In the genomic region with DNA sequence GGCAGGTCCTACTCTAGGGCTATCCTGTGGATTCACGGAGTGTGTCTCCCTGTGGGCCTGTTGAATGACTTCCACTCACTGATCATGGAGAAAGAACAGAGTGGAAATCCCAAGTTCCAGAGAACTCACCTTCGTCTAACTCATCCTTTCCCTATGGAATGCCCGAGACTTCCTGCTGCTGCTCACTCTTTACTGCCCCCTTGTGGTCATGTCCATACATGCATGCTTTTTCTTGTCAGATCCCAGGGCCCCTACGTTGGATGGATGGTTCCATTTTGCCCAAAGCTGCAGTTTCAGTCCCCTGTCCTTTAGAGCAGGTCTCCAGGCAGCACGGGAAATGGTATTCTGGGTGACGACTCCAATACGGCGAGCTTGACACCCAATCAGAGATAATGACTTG, we compare ENCODE assay signal across 9 mouse cellular contexts. TPM values are rescaled to one million over a fixed set of nuclear protein-coding genes. Genes with fewer than 3 reads are reported as not detected.
DNase-seq lines count a peak whose midpoint lies in the region; ATAC-seq and TF ChIP-seq lines count a peak whose summit lies in the region.
"Had no signal": no experiment of that assay in that cellular context is flagged by ENCODE, and none has a peak within 500 bp of the region (broad histone marks: within the 10 kb centered on the region; RNA-seq: fewer than 3 reads in every experiment).

No protein-coding gene starts in this region.

- ATAC-seq in cerebellum, adult (ENCODE audit: insufficient number of reproducible peaks, low FRiP score, low TSS enrichment): no peak

- H3K9me3 ChIP-seq in megakaryocyte, embryonic 14.5 days: no peaks in the 10 kb centered on the region
- H3K9me3 ChIP-seq: lung, embryonic 15.5 days had no signal

- H3K36me3 ChIP-seq in megakaryocyte, embryonic 14.5 days (replicated peaks; ENCODE audit: low read length): peaks cover 49% of the 10 kb centered on the region
- peaks cover 8% of the 10 kb centered on the region for H3K36me3 ChIP-seq in splenic B cell, adult 2 months (ENCODE audit: control insufficient read depth, insufficient read depth, low read length, poor library complexity, severe bottlenecking)

- H3K4me1 ChIP-seq in cortical plate, adult 2 months (ENCODE audit: control insufficient read depth, insufficient read depth, low read length): peaks cover 1% of the 10 kb centered on the region; the same call in 1 of the 2 replicates
- peaks cover 36% of the 10 kb centered on the region for H3K4me1 ChIP-seq in megakaryocyte, embryonic 14.5 days

- H3K4me3 ChIP-seq in cortical plate, adult 2 months (ENCODE audit: insufficient read depth, low read length): no peak overlapping the region
- H3K4me3 ChIP-seq in megakaryocyte, embryonic 14.5 days (replicated peaks): peak overlapping the region; percentile 82
- H3K4me3 ChIP-seq: lung, embryonic 15.5 days had no signal

- no peak overlapping the region for H3K27ac ChIP-seq in cortical plate, adult 2 months (ENCODE audit: insufficient read depth, low read length)
- H3K27ac ChIP-seq: lung, embryonic 15.5 days had no signal

- no peak for TF ChIP-seq POLR2A in cortical plate, adult 2 months (IDR thresholded peaks at IDR 0.05; ENCODE audit: extremely low read depth, insufficient read depth, low read length)

- DNase-seq in cerebellum, adult 11 months: peak; percentile 74
- peak; percentile 80 for DNase-seq in MN1 (ENCODE audit: low spot score)
- peak; percentile 81 to 89 for DNase-seq in heart, postnatal 10 days
- peak; percentile 57 to 72 for DNase-seq in layer of hippocampus, postnatal 36 days
- DNase-seq in splenic B cell, adult 2 months (ENCODE audit: low read depth, low spot score): peak; percentile 80

- peak; percentile 96 for TF ChIP-seq CTCF in cortical plate, adult 2 months (IDR thresholded peaks at IDR 0.05; ENCODE audit: extremely low read depth, insufficient read depth, low read length)

- intact Hi-C loops in heart, postnatal 10 days (cut with DNase I): loop anchor here (1.0 kb wide), 1 partner anchor 50 kb away; the partner anchor contains the start of gene Pxn

- H3K27me3 ChIP-seq in megakaryocyte, embryonic 14.5 days (replicated peaks): no peaks in the 10 kb centered on the region
- H3K27me3 ChIP-seq in splenic B cell, adult 2 months (ENCODE audit: control insufficient read depth, insufficient read depth, low read length, poor library complexity, severe bottlenecking): no peaks in the 10 kb centered on the region
- H3K27me3 ChIP-seq: lung, embryonic 15.5 days had no signal

RNA-seq across cellular contexts. Expression of gene Rplp0, which starts 3.0 kb away (rescaled TPM):
- 493 and 494 TPM in 2 replicates for polyA plus RNA-seq in cortical plate, adult 2 months (2012; rRNA removed)
- total RNA-seq in heart, postnatal 10 days (2021): 100 to 1,000 TPM; 788 to 793 TPM
- 100 to 1,000 TPM; 223 to 227 TPM for total RNA-seq in layer of hippocampus, postnatal 36 days (2021)
- polyA plus RNA-seq in megakaryocyte, embryonic 14.5 days (2012; ENCODE audit: insufficient read depth, low replicate concordance): 975 and 2,538 TPM in 2 replicates

RNA-seq across cellular contexts. Expression of gene Gcn1l1, which starts 8.8 kb away (rescaled TPM):
- polyA plus RNA-seq in cortical plate, adult 2 months (2012; rRNA removed): 36.0 and 38.2 TPM in 2 replicates
- 10 to 100 TPM; 47.2 to 51.7 TPM for total RNA-seq in heart, postnatal 10 days (2021)
- total RNA-seq in layer of hippocampus, postnatal 36 days (2021): 10 to 100 TPM; 69.4 to 73.1 TPM
- 25.1 and 30.4 TPM in 2 replicates for polyA plus RNA-seq in megakaryocyte, embryonic 14.5 days (2012; ENCODE audit: insufficient read depth, low replicate concordance)

RNA-seq across cellular contexts. Expression of gene Pxn, which starts 49.7 kb away (rescaled TPM):
- 41.6 and 45.3 TPM in 2 replicates for polyA plus RNA-seq in cortical plate, adult 2 months (2012; rRNA removed)
- 10 to 100 TPM; 58.9 to 64.7 TPM for total RNA-seq in heart, postnatal 10 days (2021)
- 10 to 100 TPM; 39.8 to 46.1 TPM for total RNA-seq in layer of hippocampus, postnatal 36 days (2021)
- polyA plus RNA-seq in megakaryocyte, embryonic 14.5 days (2012; ENCODE audit: insufficient read depth, low replicate concordance): 63.1 and 67.7 TPM in 2 replicates
